Mouse (Mus musculus): ENCODE measurements around the gene March7. TPM values are rescaled to one million over a fixed set of nuclear protein-coding genes. Genes with fewer than 3 reads are reported as not detected.

Gene March7
- 10 to 100 TPM; 22.5 to 25.2 TPM for total RNA-seq (2021)
- long read RNA-seq, experiment 1, partial matches to known transcripts: 3 of 8 reads
- long read RNA-seq, experiment 1, other reads (novel, unspliced or antisense): 1 of 8 reads
- long read RNA-seq, experiment 2, transcript March7-203 (10 exons, 3,594 nt): major isoform, 7 of 10 reads
- long read RNA-seq, experiment 2, partial matches to known transcripts: 2 of 10 reads
- long read RNA-seq, experiment 2, other reads (novel, unspliced or antisense): 1 of 10 reads

GRCm38 (mm10) chr2:60209703-60210651 lies at the start of gene March7, which contains the start of gene Baz2b:
Gene March7, plus strand, starts transcription at chr2:60209887.
Gene Baz2b, minus strand, starts transcription at chr2:60209839.
- DNase-seq: peak; percentile 76 to 80
- intact Hi-C loops (cut with DNase I): loop anchor here (2.0 to 10.0 kb wide), 2 partner anchors 85 to 165 kb away; no protein-coding TSS in a partner anchor

- intact Hi-C loops (cut with DNase I): no loop called here
- DNase-seq: no peak
These were observed 45.9 kb upstream of the March7 start for GRCm38 (mm10) chr2:60163744-60164143.

DNA sequence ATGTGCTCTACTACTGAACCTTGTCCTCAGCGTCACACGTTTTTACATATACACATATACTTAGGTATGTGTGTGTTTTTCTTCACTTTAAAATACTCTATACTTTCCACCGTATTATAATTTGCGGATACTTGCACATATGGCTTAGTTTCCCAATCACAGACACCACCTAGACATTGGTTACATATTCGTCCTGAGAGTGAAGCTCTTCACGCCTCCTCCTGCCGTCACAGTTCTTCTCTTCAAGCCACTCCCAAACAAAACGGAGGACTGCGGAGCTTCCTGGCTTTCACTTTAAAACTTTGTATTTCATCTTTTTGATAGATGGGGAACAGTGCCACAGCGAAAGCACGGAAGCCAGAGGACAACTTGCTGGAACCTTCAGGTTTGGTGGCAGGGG lies 44.0 kb upstream of the March7 start:
- intact Hi-C loops (cut with DNase I): no loop called here
- no peak for DNase-seq

DNA sequence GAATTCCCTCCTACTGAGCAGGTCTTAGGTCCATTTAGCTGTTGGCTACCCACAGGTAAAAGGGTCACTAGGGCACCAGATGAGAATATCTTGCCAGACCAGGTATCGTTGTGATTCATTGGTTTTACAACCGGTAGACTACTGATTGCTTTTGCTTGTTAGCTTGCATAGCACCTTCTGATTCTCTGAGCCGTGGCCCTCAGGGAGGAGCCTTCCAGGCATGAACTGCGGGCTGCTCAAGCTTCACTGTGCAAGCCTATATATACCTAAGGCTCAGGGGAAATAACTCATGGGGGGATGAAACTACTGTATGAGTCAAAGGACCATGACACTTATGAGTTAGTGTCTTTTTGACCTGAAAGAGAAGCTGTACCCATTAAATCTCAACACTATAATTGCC lies 42.8 kb upstream of the March7 start:
- DNase-seq: no peak
- intact Hi-C loops (cut with DNase I): no loop called here

DNA sequence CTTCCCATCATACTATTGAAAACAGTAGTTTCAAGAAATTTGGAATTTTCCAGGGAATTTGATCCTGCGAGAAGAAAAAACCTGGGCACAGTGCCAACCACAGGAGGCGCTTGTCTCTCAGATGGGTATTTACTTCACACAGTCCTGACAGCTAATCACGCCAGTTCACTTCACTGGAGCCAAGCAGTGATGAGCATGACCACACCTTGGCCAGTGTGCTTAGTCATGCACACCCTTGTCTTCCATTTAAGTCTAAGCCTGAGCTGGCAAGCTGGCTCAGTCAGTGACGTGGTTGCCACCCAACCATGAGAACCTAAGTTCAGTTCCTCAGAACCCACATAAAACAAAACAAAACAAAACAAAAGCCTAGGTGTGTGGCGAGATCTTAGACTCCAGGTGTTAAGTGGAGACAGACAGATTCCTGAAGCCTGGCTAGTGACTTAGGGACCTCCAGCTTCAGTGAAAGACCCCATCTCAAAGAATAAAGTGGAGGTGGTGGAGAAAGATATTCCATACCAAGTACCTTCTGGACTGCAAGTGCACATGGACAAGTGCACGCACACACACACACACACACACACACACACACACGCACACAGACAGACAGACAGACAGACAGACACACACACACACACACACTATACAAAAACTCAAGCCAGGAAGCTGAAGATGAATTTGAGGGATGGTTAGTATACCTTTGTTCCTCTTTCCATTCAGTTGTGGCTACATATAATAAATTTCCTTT lies 37.7 kb upstream of the March7 start:
- intact Hi-C loops (cut with DNase I): no loop called here
- no peak for DNase-seq

DNA sequence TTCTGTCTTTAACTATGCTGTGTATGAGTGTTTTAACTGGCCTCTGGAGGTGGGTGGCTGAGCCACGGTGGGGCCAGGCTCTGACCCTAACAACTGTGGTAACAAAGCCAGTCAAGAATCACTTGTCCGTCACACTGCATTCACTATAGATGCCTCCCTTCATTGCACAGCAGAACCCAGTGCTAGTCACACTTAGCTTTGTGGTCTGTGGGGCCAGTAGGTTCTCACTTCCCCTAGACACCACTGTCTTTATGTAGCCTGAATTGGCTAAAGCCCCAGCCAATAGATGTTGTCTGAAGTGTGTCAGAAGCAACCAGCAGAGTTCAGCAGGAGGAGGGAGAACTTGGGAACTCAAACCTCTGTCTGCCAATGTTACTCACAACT lies 37.2 kb upstream of the March7 start:
- DNase-seq: no peak
- intact Hi-C loops (cut with DNase I): no loop called here

DNA sequence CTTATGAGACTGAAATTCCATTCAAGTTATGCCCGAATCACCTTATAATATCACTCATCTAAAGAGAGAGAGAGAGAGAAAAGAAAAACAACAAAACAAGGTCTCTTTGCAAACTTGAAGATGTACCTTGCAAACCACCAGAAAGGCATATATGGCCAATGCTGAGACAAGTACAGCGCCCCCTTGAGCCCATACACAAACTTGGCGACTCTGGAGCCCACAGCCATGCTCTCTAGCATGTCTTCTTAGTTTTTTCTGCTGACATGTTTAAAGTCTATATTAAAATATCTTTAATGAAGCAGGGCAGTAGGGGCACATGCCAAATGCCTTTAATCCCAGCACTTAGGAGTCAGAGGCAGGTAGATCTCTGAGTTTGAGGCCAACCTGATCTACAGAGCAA lies 36.5 kb upstream of the March7 start:
- intact Hi-C loops (cut with DNase I): no loop called here
- DNase-seq: no peak

- DNase-seq: no peak
- intact Hi-C loops (cut with DNase I): no loop called here
These were observed 36.1 kb upstream of the March7 start for GRCm38 (mm10) chr2:60173595-60173994.

- DNase-seq: no peak
- intact Hi-C loops (cut with DNase I): no loop called here
These were observed 34.6 kb upstream of the March7 start for GRCm38 (mm10) chr2:60175078-60175477.

- intact Hi-C loops (cut with DNase I): no loop called here
- DNase-seq: no peak
These were observed 33.6 kb upstream of the March7 start for GRCm38 (mm10) chr2:60176087-60176486.

- intact Hi-C loops (cut with DNase I): no loop called here
These were observed 32.2 kb upstream of the March7 start for GRCm38 (mm10) chr2:60177490-60177889.

DNA sequence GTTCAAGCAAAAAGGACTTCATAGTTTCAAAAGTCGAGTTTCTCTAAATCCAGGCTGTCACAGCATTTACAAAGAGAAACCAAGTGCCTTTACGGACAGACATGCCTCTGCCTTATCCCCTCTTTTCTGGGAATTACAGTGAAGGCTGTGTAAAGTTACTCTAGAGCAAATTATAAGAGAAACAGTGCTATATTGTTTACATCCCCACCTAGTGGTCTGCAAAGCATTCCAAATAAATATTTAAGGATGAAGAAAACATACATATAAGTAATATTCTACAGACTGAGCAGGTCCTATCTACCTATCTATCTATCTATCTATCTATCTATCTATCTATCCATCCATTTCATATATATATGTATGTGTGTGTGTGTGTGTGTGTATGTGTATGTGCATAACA lies 28.0 kb upstream of the March7 start:
- intact Hi-C loops (cut with DNase I): no loop called here
- no peak for DNase-seq

More at GRCm38 (mm10) chr2:60177490-60177889, 32.2 kb upstream of the March7 start:
- no peak for DNase-seq

DNA sequence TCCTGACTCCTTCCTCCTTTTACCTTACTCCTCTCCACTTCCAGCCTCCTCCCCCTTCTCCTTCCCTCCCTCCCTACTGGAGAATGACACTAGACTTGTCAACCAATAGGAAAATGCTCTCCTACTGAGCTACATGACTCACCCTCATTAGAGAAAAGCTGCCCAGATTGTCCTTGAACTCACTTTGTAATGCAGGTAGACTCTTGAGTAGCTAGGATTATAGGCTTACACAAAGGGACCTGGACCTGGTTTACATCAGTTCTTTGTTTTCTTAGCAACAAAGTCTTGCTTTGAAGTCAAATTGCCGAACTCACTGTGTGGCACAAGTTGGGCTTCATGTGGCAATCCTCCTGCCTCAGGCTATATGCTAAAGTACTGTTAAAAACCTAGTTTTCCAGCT lies 12.8 kb upstream of the March7 start:
- intact Hi-C loops (cut with DNase I): no loop called here

GRCm38 (mm10) chr2:60200051-60200562 lies 9.6 kb upstream of the March7 start:
- intact Hi-C loops (cut with DNase I): loop anchor here (10.0 kb wide), 1 partner anchor 155 kb away; no protein-coding TSS in a partner anchor
- no peak for DNase-seq

More for the DNA sequence above, 12.8 kb upstream of the March7 start:
- no peak for DNase-seq

DNA sequence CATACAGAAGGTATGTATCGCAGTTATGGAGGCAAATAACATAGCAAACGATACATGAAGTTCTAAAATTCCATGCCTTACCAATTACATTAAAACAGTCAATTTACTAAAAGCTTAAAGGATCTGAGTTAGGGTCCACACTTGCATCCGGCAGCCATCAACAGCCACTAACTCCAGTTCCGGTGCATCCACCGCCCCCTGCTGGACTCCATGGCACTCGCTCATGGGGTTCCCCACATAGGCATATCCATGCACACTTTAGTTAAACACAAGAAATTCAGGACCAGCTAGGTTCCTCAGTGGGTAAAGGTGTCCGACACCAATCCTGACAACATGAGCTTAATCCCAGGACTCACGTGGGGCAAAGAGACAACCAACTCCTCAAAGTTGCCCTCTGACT lies 9.0 kb upstream of the March7 start:
- peak in 1 of 2 experiments; percentile 35 for DNase-seq
- intact Hi-C loops (cut with DNase I): loop anchor here (10.0 kb wide), 1 partner anchor 156 kb away; no protein-coding TSS in a partner anchor

- no peak for DNase-seq
- intact Hi-C loops (cut with DNase I): loop anchor here (10.0 kb wide), 1 partner anchor 158 kb away; no protein-coding TSS in a partner anchor
These were observed 6.7 kb upstream of the March7 start for GRCm38 (mm10) chr2:60202900-60203530.

DNA sequence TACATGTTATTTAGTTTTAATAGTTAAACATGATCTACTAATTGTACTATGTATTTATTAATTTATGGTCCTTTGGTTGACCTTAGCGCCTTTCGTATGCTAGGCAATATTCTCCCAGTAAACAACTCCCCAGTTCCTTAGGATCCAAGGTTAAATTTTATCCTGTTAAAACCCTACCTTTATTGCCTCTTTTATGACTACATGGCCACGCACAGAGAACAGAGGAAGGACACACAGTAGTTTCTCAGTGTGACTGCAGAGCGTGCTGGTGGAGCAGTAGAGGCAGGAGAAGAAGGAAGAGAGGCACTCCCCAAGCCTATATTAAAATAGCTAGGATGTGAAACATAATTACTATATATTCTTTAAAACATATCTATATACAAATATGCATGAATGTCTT lies 6.0 kb upstream of the March7 start:
- DNase-seq: no peak
- intact Hi-C loops (cut with DNase I): loop anchor here (10.0 kb wide), 1 partner anchor 159 kb away; no protein-coding TSS in a partner anchor

- no peak for DNase-seq
- intact Hi-C loops (cut with DNase I): loop anchor here (10.0 kb wide), 1 partner anchor 159 kb away; no protein-coding TSS in a partner anchor
These were observed 5.5 kb upstream of the March7 start for GRCm38 (mm10) chr2:60204162-60204561.

- no peak for DNase-seq
- intact Hi-C loops (cut with DNase I): loop anchor here (10.0 kb wide), 1 partner anchor 161 kb away; no protein-coding TSS in a partner anchor
These were observed 3.9 kb upstream of the March7 start for GRCm38 (mm10) chr2:60205795-60206194.

All from gastrocnemius, postnatal 36 days (tissue).